Mouse (Mus musculus) cerebellum, adult 2 months (tissue): Measurements from ENCODE around the gene Cacna1i. TPM values are rescaled to one million over a fixed set of nuclear protein-coding genes. Genes with fewer than 3 reads are reported as not detected.

Source experiments
- DNase-seq, 2 experiments: peaks; one replicate each; pipeline ENCODE4 v3.0.0; 2021
- H3K27ac ChIP-seq: fragments of 200-500 bp; 2 replicates; pipeline ENCODE4 v1.5.1; 2012; ENCODE audit warnings: low read length, control low read depth, inconsistent platforms; ENCODE audit not compliant: insufficient read depth
- H3K27me3 ChIP-seq: fragments of 200-500 bp; 2 replicates; pipeline ENCODE4 v1.6.1; 2012; ENCODE audit warnings: inconsistent platforms, mild to moderate bottlenecking, low read length, moderate library complexity; ENCODE audit not compliant: control insufficient read depth, insufficient read depth
- H3K4me1 ChIP-seq: fragments of 200-500 bp; 2 replicates; pipeline ENCODE4 v1.6.1; 2011; ENCODE audit warnings: low read length; ENCODE audit not compliant: control insufficient read depth, insufficient read depth
- H3K4me3 ChIP-seq: fragments of 200-500 bp; replicated peaks from 2 replicates; pipeline ENCODE3; 2011; ENCODE audit warnings: mild to moderate bottlenecking, low read depth, low read length, control low read depth; ENCODE audit not compliant: insufficient read depth
- CTCF ChIP-seq: fragments of 200-500 bp; IDR thresholded peaks from 2 replicates; pipeline ENCODE4 v1.5.1; 2011; ENCODE audit warnings: low read depth, mild to moderate bottlenecking, control low read depth, low read length, moderate library complexity, borderline replicate concordance; ENCODE audit not compliant: insufficient read depth
- POLR2A ChIP-seq: fragments of 200-500 bp; IDR thresholded peaks from 2 replicates; pipeline ENCODE4 v1.6.1; 2011; ENCODE audit warnings: low read length, control low read depth, borderline replicate concordance; ENCODE audit not compliant: insufficient read depth
- WGBS: fragments of 180-500 bp; shearing (Covaris S2); methylation state at CpG from one replicate; pipeline ENCODE4 v1.1.7; 2018; 5-methylcytosine and 5-hydroxymethylcytosine counted together
- polyA plus RNA-seq: library from polyadenylated mRNA; depleted of rRNA; stranded (reverse); fragments of >200 nt; gene quantifications from 2 replicates; pipeline ENCODE4 v1.2.3, GENCODE M21; 2012

The Cacna1i gene
- polyA plus RNA-seq, 1 experiment, result 20.8 TPM

DNA sequence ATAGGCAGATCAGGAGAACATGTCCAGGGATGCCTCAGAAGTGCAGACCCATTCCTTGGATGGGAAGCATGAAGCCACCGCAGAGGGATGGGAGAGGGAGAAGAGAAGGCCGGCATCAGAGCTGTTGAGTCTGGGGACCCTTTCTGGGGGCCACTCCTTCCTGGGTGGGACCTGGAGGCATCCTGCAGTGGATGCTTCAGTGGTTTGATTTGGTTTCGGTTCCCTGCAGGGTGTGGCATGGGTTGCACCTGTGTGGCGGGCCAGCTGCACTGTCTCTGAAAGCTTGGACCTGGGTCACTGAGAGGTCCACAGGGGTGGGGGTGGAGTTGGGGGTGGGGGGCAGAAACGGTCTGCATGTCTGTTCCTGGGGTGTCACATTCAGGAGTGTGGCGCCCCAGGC lies 32.9 kb downstream of the Cacna1i start:
- no peak overlapping the region for H3K27ac ChIP-seq
- no peak overlapping the region for H3K4me3 ChIP-seq
- no peaks in the 10 kb centered on the region for H3K27me3 ChIP-seq
- TF ChIP-seq POLR2A, result no peak
- no peak for TF ChIP-seq CTCF
- H3K4me1 ChIP-seq, result peaks cover 61% of the 10 kb centered on the region
- no peak for DNase-seq
- WGBS, result 80% methylated on average over 6 of the region's 6 CpGs

GRCm38 (mm10) chr15:80325207-80325606 lies 38.2 kb downstream of the Cacna1i start:
- DNase-seq, result no peak
- TF ChIP-seq POLR2A (no peak), CTCF (no peak)
- no peaks in the 10 kb centered on the region for H3K27me3 ChIP-seq
- no peak overlapping the region for H3K27ac ChIP-seq
- WGBS, result 81% methylated on average over 2 of the region's 2 CpGs
- no peak overlapping the region for H3K4me3 ChIP-seq
- H3K4me1 ChIP-seq, result peaks cover 73% of the 10 kb centered on the region

DNA sequence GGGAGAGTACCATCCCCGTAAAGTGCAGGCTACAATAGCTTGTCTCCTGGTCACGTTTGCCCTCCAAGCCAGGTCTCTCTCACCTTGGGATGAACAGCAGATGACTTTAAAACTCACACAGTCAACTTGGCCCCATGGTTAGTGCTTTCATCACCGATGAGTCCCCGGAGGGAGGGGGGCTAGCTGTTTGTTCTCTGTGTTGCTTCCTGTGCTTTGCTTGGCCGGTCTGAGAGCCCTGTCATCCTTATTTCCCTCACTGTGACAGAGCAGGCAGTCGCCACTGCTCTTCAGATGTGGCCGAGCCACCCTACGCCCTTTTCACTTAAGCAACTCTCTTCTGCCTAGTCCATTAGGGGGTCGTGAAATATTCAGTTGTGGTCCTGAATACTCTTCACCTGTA lies 38.7 kb downstream of the Cacna1i start:
- Histone ChIP-seq H3K27ac (no peak overlapping the region), H3K4me3 (no peak overlapping the region), H3K27me3 (no peaks in the 10 kb centered on the region), H3K4me1 (peaks cover 78% of the 10 kb centered on the region)
- no peak for DNase-seq
- WGBS, result 79% methylated on average over 9 of the region's 9 CpGs
- TF ChIP-seq POLR2A, result no peak
- TF ChIP-seq CTCF, result no peak

DNA sequence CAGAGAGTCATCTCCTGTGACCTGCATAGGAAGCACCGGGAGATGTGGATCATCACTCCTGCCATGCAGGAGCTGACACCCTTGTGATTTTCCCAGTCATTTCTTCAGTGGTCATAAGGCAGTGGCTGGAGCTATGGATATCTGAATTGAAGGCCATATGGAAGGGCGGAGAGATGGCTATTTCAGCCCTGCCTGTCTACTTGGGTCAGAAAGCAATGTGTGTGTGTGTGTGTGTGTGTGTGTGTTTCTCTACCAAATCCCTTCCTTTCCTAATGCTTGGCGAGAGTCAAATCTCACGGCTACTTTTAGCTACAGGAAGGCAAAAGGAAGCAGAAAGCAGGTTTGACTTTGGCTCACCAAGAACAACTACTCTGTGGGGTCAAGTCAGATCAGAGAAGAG lies 39.9 kb downstream of the Cacna1i start:
- TF ChIP-seq CTCF (no peak), POLR2A (no peak)
- Histone ChIP-seq H3K27ac (peak overlapping the region; percentile 68), H3K4me1 (peaks cover 87% of the 10 kb centered on the region), H3K4me3 (no peak overlapping the region), H3K27me3 (no peaks in the 10 kb centered on the region)
- WGBS, result 39% methylated on average over 4 of the region's 4 CpGs
- DNase-seq, result peak in 1 of 2 experiments; percentile 60

- peak; percentile 97 to 98 for DNase-seq
- TF ChIP-seq CTCF (no peak), POLR2A (0 out of 2 replicates have a peak, but pooled peaks have one; percentile 24)
- Histone ChIP-seq H3K27ac (peak overlapping the region; percentile 68), H3K27me3 (no peaks in the 10 kb centered on the region), H3K4me1 (peaks cover 88% of the 10 kb centered on the region), H3K4me3 (no peak overlapping the region)
- WGBS, result 12% methylated on average over 13 of the region's 13 CpGs
Measured at GRCm38 (mm10) chr15:80327743-80328540, 40.9 kb downstream of the Cacna1i start.

GRCm38 (mm10) chr15:80330276-80330675 lies 43.2 kb downstream of the Cacna1i start:
- WGBS, result 42% methylated on average over 3 of the region's 3 CpGs
- Histone ChIP-seq H3K27ac (no peak overlapping the region), H3K4me1 (peaks cover 88% of the 10 kb centered on the region), H3K27me3 (no peaks in the 10 kb centered on the region), H3K4me3 (no peak overlapping the region)
- DNase-seq, result peak; percentile 74 to 81
- TF ChIP-seq POLR2A (no peak), CTCF (no peak)

GRCm38 (mm10) chr15:80334766-80335165 lies 47.7 kb downstream of the Cacna1i start:
- Histone ChIP-seq H3K27me3 (no peaks in the 10 kb centered on the region), H3K4me1 (peaks cover 59% of the 10 kb centered on the region), H3K4me3 (no peak overlapping the region), H3K27ac (no peak overlapping the region)
- 48% methylated on average over 10 of the region's 10 CpGs for WGBS
- no peak for DNase-seq
- no peak for TF ChIP-seq CTCF
- no peak for TF ChIP-seq POLR2A

- no peak for DNase-seq
- TF ChIP-seq CTCF (no peak), POLR2A (no peak)
- H3K27ac ChIP-seq, result no peak overlapping the region
- no peak overlapping the region for H3K4me3 ChIP-seq
- 32% methylated on average over 7 of the region's 7 CpGs for WGBS
- H3K27me3 ChIP-seq, result no peaks in the 10 kb centered on the region
- peaks cover 54% of the 10 kb centered on the region for H3K4me1 ChIP-seq
Measured at GRCm38 (mm10) chr15:80335196-80335595, 48.2 kb downstream of the Cacna1i start.
